Mouse (Mus musculus): ENCODE results near the gene Gtpbp3. TPM values are rescaled to one million over a fixed set of nuclear protein-coding genes. Genes with fewer than 3 reads are reported as not detected.
A peak's percentile ranks its signal among the peaks of the same experiment; 100 is the strongest.
"Not testable (repeated sequence)": the region's sequence is repeated elsewhere in the genome, so short reads cannot be mapped to it uniquely, and the experiment has no call there.

Gene Gtpbp3
- polyA plus RNA-seq, 1 experiment from 2014 or later = 4.8 TPM

GRCm38 (mm10) chr8:71507589-71508104 is 19.7 kb downstream of the Gtpbp3 start:
- peak; percentile 95 for DNase-seq (ENCODE audit: low spot score)
- peak overlapping the region; percentile 56 for H3K9ac ChIP-seq (replicated peaks; ENCODE audit: low read length)
- peak; percentile 53; the same call in 1 of the 2 replicates for ATAC-seq (replicated peaks; ENCODE audit: insufficient number of reproducible peaks, low FRiP score, low TSS enrichment, low read depth)
- peak overlapping the region; percentile 84 for H3K4me2 ChIP-seq (ENCODE audit: low read depth, low read length)
- no peaks in the 10 kb centered on the region for H3K4me1 ChIP-seq (ENCODE audit: control insufficient read depth, insufficient read depth, low read length)
- no peaks in the 10 kb centered on the region for H3K9me3 ChIP-seq (replicated peaks; ENCODE audit: control insufficient read depth, low read length)
- under 1% methylated on average over 58 of the region's 61 CpGs for WGBS
- H3K36me3 ChIP-seq (replicated peaks; ENCODE audit: control insufficient read depth, insufficient read depth, low read depth, low read length) = no peaks in the 10 kb centered on the region
- no peak overlapping the region for H3K27ac ChIP-seq (replicated peaks; ENCODE audit: low read depth, low read length)
- peak overlapping the region; percentile 39 for H3K4me3 ChIP-seq (ENCODE audit: low read depth, low read length)
- H3K27me3 ChIP-seq (ENCODE audit: control insufficient read depth, insufficient read depth, low read length) = peaks cover 27% of the 10 kb centered on the region

- Histone ChIP-seq H3K27me3 (ENCODE audit: control insufficient read depth, insufficient read depth, low read length) (peaks cover 27% of the 10 kb centered on the region), H3K4me1 (ENCODE audit: control insufficient read depth, insufficient read depth, low read length) (no peaks in the 10 kb centered on the region), H3K36me3 (replicated peaks; ENCODE audit: control insufficient read depth, insufficient read depth, low read depth, low read length) (no peaks in the 10 kb centered on the region), H3K9ac (replicated peaks; ENCODE audit: low read length) (no peak overlapping the region), H3K9me3 (replicated peaks; ENCODE audit: control insufficient read depth, low read length) (no peaks in the 10 kb centered on the region), H3K4me3 (ENCODE audit: low read depth, low read length) (no peak overlapping the region), H3K4me2 (ENCODE audit: low read depth, low read length) (no peak overlapping the region), H3K27ac (replicated peaks; ENCODE audit: low read depth, low read length) (no peak overlapping the region)
- DNase-seq (ENCODE audit: low spot score) (no peak), ATAC-seq (replicated peaks; ENCODE audit: insufficient number of reproducible peaks, low FRiP score, low TSS enrichment, low read depth) (no peak)
- WGBS = 34% methylated on average over 2 of the region's 2 CpGs
Observed at GRCm38 (mm10) chr8:71509316-71509715, 21.4 kb downstream of the Gtpbp3 start.

DNA sequence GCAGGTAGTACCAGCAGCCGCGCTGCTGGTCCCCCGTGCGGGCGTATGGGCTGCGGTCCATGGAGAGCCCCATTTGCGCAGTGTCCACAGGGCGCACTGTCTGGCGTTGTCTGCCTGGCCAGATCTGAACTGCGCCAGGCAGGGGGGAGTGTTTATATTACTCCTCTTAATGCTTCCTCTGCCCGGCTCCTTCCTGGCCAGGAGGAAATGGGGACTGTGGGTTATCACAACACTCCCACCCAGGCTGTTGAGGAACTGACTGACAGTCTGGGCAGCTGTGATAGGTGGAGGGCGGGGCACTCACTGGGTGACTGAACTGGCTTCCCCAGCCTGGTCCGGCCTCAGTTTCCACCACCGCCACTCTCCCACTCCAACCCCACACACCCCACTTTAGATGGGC is 23.7 kb downstream of the Gtpbp3 start, which contains the start of gene Plvap:
TSS of gene Plvap (minus strand) at position 109 of the 400 bp plus-strand sequence.
- no peaks in the 10 kb centered on the region for H3K36me3 ChIP-seq (replicated peaks; ENCODE audit: control insufficient read depth, insufficient read depth, low read depth, low read length)
- H3K9ac ChIP-seq (replicated peaks; ENCODE audit: low read length) = no peak within 1 kb of the TSS
- WGBS = 43% methylated on average over 14 of the region's 14 CpGs
- no peaks in the 10 kb centered on the region for H3K4me1 ChIP-seq (ENCODE audit: control insufficient read depth, insufficient read depth, low read length)
- no peak within 1 kb of the TSS; the same call in 1 of the 2 replicates for H3K4me2 ChIP-seq (ENCODE audit: low read depth, low read length)
- DNase-seq (ENCODE audit: low spot score) = no peak
- 0 out of 2 replicates have a peak within 1 kb of the TSS, but pooled peaks have one; percentile 6 for H3K4me3 ChIP-seq (ENCODE audit: low read depth, low read length)
- peak; percentile 31; the same call in 1 of the 2 replicates for ATAC-seq (replicated peaks; ENCODE audit: insufficient number of reproducible peaks, low FRiP score, low TSS enrichment, low read depth)
- H3K27me3 ChIP-seq (ENCODE audit: control insufficient read depth, insufficient read depth, low read length) = peaks cover 21% of the 10 kb centered on the region
- H3K9me3 ChIP-seq (replicated peaks; ENCODE audit: control insufficient read depth, low read length) = no peaks in the 10 kb centered on the region
- H3K27ac ChIP-seq (replicated peaks; ENCODE audit: low read depth, low read length) = 0 out of 2 replicates have a peak within 1 kb of the TSS, but pooled peaks have one; percentile 41

DNA sequence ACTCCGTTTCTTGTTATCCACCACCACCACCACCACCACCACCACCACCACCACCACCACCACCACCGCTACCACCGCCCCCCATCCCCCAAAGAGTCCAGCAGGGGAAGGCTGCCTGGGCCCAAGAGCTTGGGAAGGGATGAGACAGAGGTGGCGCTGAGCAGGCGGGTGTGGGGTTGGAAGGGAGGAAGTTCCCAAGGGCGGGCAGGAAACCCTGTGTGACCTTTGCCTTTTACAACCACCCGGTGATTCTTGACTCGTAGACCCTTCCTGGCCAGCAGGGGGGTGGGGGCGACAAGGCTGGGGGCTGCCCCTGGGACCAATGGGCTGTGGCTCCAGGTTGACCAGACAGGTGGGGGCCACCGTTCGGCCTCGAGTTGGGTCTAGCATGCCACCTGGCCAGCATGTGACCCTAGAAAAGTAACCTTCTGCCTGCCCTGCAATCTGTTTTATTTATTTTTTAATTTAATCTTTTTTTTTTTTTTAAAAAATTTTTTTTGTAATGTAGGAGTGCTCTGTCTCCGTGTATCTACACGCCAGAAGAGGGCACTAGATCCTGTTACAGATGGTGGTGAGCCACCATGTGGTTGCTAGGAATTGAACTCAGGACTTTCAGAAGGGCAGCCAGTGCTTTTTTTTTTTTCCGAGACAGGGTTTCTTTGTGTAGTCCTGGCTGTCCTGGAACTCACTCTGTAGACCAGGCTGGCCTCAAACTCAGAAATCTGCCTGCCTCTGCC is 25.3 kb downstream of the Gtpbp3 start:
- Histone ChIP-seq H3K4me1 (ENCODE audit: control insufficient read depth, insufficient read depth, low read length) (no peaks in the 10 kb centered on the region), H3K9ac (replicated peaks; ENCODE audit: low read length) (no peak overlapping the region), H3K4me2 (ENCODE audit: low read depth, low read length) (no peak overlapping the region), H3K4me3 (ENCODE audit: low read depth, low read length) (no peak overlapping the region), H3K27ac (replicated peaks; ENCODE audit: low read depth, low read length) (no peak overlapping the region), H3K36me3 (replicated peaks; ENCODE audit: control insufficient read depth, insufficient read depth, low read depth, low read length) (no peaks in the 10 kb centered on the region), H3K27me3 (ENCODE audit: control insufficient read depth, insufficient read depth, low read length) (peaks cover 6% of the 10 kb centered on the region), H3K9me3 (replicated peaks; ENCODE audit: control insufficient read depth, low read length) (no peaks in the 10 kb centered on the region)
- no peak for ATAC-seq (replicated peaks; ENCODE audit: insufficient number of reproducible peaks, low FRiP score, low TSS enrichment, low read depth)
- WGBS = 60% methylated on average over 13 of the region's 15 CpGs
- DNase-seq (ENCODE audit: low spot score) = no peak

- Histone ChIP-seq H3K27me3 (ENCODE audit: control insufficient read depth, insufficient read depth, low read length) (no peaks in the 10 kb centered on the region), H3K4me2 (ENCODE audit: low read depth, low read length) (no peak overlapping the region), H3K4me3 (ENCODE audit: low read depth, low read length) (no peak overlapping the region), H3K27ac (replicated peaks; ENCODE audit: low read depth, low read length) (no peak overlapping the region), H3K9ac (replicated peaks; ENCODE audit: low read length) (no peak overlapping the region), H3K36me3 (replicated peaks; ENCODE audit: control insufficient read depth, insufficient read depth, low read depth, low read length) (no peaks in the 10 kb centered on the region), H3K9me3 (replicated peaks; ENCODE audit: control insufficient read depth, low read length) (no peaks in the 10 kb centered on the region), H3K4me1 (ENCODE audit: control insufficient read depth, insufficient read depth, low read length) (no peaks in the 10 kb centered on the region)
- ATAC-seq (replicated peaks; ENCODE audit: insufficient number of reproducible peaks, low FRiP score, low TSS enrichment, low read depth) (no peak), DNase-seq (ENCODE audit: low spot score) (no peak)
- 70% methylated on average over 5 of the region's 5 CpGs for WGBS
Observed at GRCm38 (mm10) chr8:71515043-71515442, 27.1 kb downstream of the Gtpbp3 start.

- H3K27ac ChIP-seq (replicated peaks; ENCODE audit: low read depth, low read length) = no peak overlapping the region
- H3K36me3 ChIP-seq (replicated peaks; ENCODE audit: control insufficient read depth, insufficient read depth, low read depth, low read length) = no peaks in the 10 kb centered on the region
- no peak overlapping the region for H3K9ac ChIP-seq (replicated peaks; ENCODE audit: low read length)
- no peaks in the 10 kb centered on the region for H3K9me3 ChIP-seq (replicated peaks; ENCODE audit: control insufficient read depth, low read length)
- WGBS = 8% methylated on average over 6 of the region's 6 CpGs
- ATAC-seq (replicated peaks; ENCODE audit: insufficient number of reproducible peaks, low FRiP score, low TSS enrichment, low read depth) (no peak), DNase-seq (ENCODE audit: low spot score) (peak; percentile 37)
- H3K27me3 ChIP-seq (ENCODE audit: control insufficient read depth, insufficient read depth, low read length) = no peaks in the 10 kb centered on the region
- no peaks in the 10 kb centered on the region for H3K4me1 ChIP-seq (ENCODE audit: control insufficient read depth, insufficient read depth, low read length)
- no peak overlapping the region for H3K4me2 ChIP-seq (ENCODE audit: low read depth, low read length)
- H3K4me3 ChIP-seq (ENCODE audit: low read depth, low read length) = no peak overlapping the region
Observed at GRCm38 (mm10) chr8:71516786-71517185, 28.9 kb downstream of the Gtpbp3 start.

DNA sequence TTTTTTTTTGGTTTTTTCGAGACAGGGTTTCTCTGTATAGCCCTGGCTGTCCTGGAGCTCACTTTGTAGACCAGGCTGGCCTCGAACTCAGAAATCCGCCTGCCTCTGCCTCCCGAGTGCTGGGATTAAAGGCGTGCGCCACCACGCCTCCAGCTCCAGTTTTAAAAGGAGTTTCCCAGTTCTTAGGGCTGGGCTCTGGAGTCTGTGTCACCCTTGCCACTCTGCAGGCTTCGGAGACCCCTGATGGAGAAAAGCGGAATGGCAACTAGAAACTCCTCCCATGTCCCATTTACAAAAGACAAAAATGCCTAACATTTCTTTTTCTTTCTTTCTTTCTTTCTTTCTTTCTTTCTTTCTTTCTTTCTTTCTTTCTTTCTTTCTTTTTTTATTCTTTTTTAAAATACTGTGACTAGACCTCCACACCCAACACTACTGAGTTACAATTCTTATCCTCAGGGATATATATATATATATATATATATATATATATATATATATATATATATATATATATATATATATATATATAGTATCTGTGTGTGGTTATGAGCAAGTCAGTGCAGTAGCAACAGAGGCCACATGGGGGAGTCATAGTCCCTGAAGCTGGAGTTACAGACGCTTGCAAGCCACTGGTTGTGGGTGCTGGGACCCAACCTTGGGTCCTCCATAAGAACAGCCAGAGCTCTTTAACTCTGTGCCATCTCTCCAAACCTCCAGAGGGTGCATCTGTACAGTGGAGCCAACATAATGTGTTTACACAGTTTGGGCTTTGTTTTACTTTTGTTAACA is 31.3 kb downstream of the Gtpbp3 start:
- not testable (repeated sequence) for H3K9ac ChIP-seq (replicated peaks; ENCODE audit: low read length); H3K4me3 ChIP-seq (ENCODE audit: low read depth, low read length); H3K27me3 ChIP-seq (ENCODE audit: control insufficient read depth, insufficient read depth, low read length); ATAC-seq (replicated peaks; ENCODE audit: insufficient number of reproducible peaks, low FRiP score, low TSS enrichment, low read depth); H3K36me3 ChIP-seq (replicated peaks; ENCODE audit: control insufficient read depth, insufficient read depth, low read depth, low read length); H3K4me1 ChIP-seq (ENCODE audit: control insufficient read depth, insufficient read depth, low read length); H3K4me2 ChIP-seq (ENCODE audit: low read depth, low read length); H3K9me3 ChIP-seq (replicated peaks; ENCODE audit: control insufficient read depth, low read length); H3K27ac ChIP-seq (replicated peaks; ENCODE audit: low read depth, low read length)
- 45% methylated on average over 10 of the region's 10 CpGs for WGBS
- peak; percentile 89 for DNase-seq (ENCODE audit: low spot score)

Measured in embryonic facial prominence, embryonic 11.5 days (tissue).